Mouse (Mus musculus) brain, embryonic 14.5 days (tissue): ENCODE measurements around the gene Dnase1l2.

Source experiments
- CTCF ChIP-seq: fragments of 200-500 bp; IDR thresholded peaks from 2 replicates; pipeline ENCODE4 v1.5.1; 2012; ENCODE audit warnings: inconsistent platforms, mild to moderate bottlenecking, moderate library complexity, borderline replicate concordance; ENCODE audit not compliant: insufficient read depth, insufficient read length; ENCODE audit errors: extremely low read depth
- POLR2A ChIP-seq: fragments of 200-500 bp; IDR thresholded peaks from 2 replicates; pipeline ENCODE4 v1.6.1; 2012; ENCODE audit warnings: mild to moderate bottlenecking, inconsistent platforms, borderline replicate concordance; ENCODE audit not compliant: poor library complexity, insufficient read depth, insufficient read length, severe bottlenecking; ENCODE audit errors: extremely low read depth

DNA sequence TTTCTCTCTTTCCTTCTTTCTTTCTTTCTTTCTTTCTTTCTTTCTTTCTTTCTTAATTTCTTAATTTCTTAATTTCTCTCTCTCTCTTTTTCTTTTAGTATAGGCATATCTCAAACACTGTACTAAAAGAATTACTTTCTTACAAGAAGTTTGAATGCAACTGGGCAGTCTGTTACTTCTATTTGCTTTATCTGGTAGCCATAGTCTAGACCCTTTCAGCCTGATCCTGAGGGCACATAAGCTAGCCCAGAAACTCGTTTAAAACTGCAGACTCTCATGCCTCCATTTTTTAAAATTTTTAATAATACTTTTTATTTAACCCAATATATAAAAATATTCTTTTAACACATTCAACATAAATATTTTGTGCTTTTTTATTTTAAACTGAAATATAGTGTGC lies 36.5 kb upstream of the Dnase1l2 start:
- TF ChIP-seq POLR2A (no peak), CTCF (no peak)
